Mouse (Mus musculus) heart, postnatal 0 days (tissue): ENCODE results near the gene Nme8. TPM values are rescaled to one million over a fixed set of nuclear protein-coding genes. Genes with fewer than 3 reads are reported as not detected.
A peak's percentile ranks its signal among the peaks of the same experiment; 100 is the strongest.

Source experiments
- ATAC-seq: fragments of 200-750 bp; cut with Nextera tagmentation; 2 replicates; pipeline ENCODE4 v1.8.0; 2017; ENCODE audit warnings: low read depth, moderate number of reproducible peaks, moderate library complexity; ENCODE audit not compliant: insufficient read depth
- DNase-seq: peaks from one replicate; pipeline ENCODE4 v3.0.0-alpha.2; 2016; ENCODE audit warnings: low spot score
- H3K27ac ChIP-seq: fragments of 300-500 bp; sonication (generic); 2 replicates; pipeline ENCODE4 v1.5.1; 2014; ENCODE audit warnings: low read depth, mild to moderate bottlenecking
- H3K27me3 ChIP-seq: fragments of 300-500 bp; sonication (generic); 2 replicates; pipeline ENCODE4 v1.6.1; 2014; ENCODE audit warnings: low read length, mixed read lengths; ENCODE audit not compliant: control insufficient read depth, insufficient read depth
- H3K36me3 ChIP-seq: fragments of 300-500 bp; sonication (generic); replicated peaks from 2 replicates; pipeline ENCODE4 v1.6.1; 2014; ENCODE audit warnings: low read length, mixed read lengths; ENCODE audit not compliant: control insufficient read depth, insufficient read depth
- H3K4me1 ChIP-seq: fragments of 300-500 bp; sonication (generic); 2 replicates; pipeline ENCODE4 v1.6.1; 2014; ENCODE audit warnings: antibody characterized with exemption; ENCODE audit not compliant: control insufficient read depth, insufficient read depth
- H3K4me2 ChIP-seq: fragments of 300-500 bp; sonication (generic); 2 replicates; pipeline ENCODE4 v1.6.1; 2014; ENCODE audit warnings: low read depth, mild to moderate bottlenecking, low read length, moderate library complexity
- H3K4me3 ChIP-seq: fragments of 300-500 bp; sonication (generic); 2 replicates; pipeline ENCODE4 v1.5.1; 2014; ENCODE audit warnings: low read depth, low read length
- H3K9ac ChIP-seq: fragments of 300-500 bp; sonication (generic); replicated peaks from 2 replicates; pipeline ENCODE4 v1.6.1; 2014; ENCODE audit warnings: low read depth, low read length, mixed read lengths
- H3K9me3 ChIP-seq: fragments of 300-500 bp; sonication (generic); replicated peaks from 2 replicates; pipeline ENCODE4 v1.6.1; 2016; ENCODE audit warnings: low read length; ENCODE audit not compliant: control insufficient read depth
- CTCF ChIP-seq: IDR thresholded peaks from 2 replicates; pipeline ENCODE4 v1.5.1; 2016; ENCODE audit warnings: antibody characterized with exemption, control low read depth, low read depth
- EP300 ChIP-seq: IDR thresholded peaks from 2 replicates; pipeline ENCODE4 v1.6.1; 2016; ENCODE audit warnings: antibody characterized with exemption, low read depth
- WGBS: fragments of 180-500 bp; shearing (Covaris S2); extraction: QIAGEN DNeasy Blood & Tissue Kit; methylation state at CpG from one replicate; pipeline ENCODE4 v1.1.7; 2014; 5-methylcytosine and 5-hydroxymethylcytosine counted together
- polyA plus RNA-seq: library from polyadenylated mRNA; unstranded; fragments of >200 nt; fragmentation: Nextera tagmentation; extraction: Ambion mirVana; gene quantifications from 2 replicates; pipeline ENCODE4 v1.2.1, GENCODE M21; 2015
- total RNA-seq: library from RNA; depleted of rRNA; stranded (reverse); fragments of >200 nt; gene quantifications from 2 replicates; pipeline ENCODE4 v1.2.3, GENCODE M21; 2014; ENCODE audit warnings: low replicate concordance

Nme8 gene
- total and polyA plus RNA-seq, 2 experiments from 2014 or later = 2.8 TPM; not detected in 1

DNA sequence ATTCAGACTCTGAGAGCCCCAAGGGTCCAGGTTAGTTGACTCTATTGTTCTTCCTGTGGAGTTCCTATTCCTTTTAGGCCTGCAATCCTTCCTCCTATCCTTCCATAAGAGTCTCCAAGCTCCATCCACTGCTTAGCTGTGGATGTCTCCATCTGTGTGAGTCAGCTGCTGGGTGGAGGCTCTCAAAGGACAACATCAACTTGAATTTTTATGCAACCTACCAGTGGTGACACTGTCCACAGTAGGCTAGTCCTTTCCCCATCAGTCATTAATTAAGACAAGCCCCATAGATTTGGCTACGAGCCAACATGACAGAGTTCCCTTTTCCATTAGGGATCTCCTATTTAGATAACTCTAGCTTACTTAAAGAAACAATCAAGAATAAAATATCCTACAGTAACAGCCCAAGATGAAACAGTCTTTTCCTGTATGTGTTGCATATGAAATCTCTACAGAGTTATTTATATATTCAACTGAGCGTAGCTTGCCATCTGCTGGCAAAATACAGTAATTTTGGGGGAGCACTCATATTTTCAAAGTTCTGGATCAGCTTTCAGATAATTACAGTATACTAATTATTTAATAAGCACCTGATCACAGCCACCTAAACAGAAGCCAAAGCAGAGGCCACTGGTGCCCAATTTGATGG is 57.3 kb downstream of the Nme8 start:
- no peak overlapping the region for H3K4me3 ChIP-seq
- H3K27me3 ChIP-seq = no peaks in the 10 kb centered on the region
- H3K27ac ChIP-seq = no peak overlapping the region
- H3K9ac ChIP-seq = no peak overlapping the region
- no peaks in the 10 kb centered on the region for H3K4me1 ChIP-seq
- no peaks in the 10 kb centered on the region for H3K9me3 ChIP-seq
- H3K36me3 ChIP-seq = no peaks in the 10 kb centered on the region
- no peak for DNase-seq
- peak; percentile 40 for TF ChIP-seq CTCF
- TF ChIP-seq EP300 = no peak
- no peak overlapping the region for H3K4me2 ChIP-seq
- 68% methylated on average over 2 of the region's 2 CpGs for WGBS
- ATAC-seq = no peak

DNA sequence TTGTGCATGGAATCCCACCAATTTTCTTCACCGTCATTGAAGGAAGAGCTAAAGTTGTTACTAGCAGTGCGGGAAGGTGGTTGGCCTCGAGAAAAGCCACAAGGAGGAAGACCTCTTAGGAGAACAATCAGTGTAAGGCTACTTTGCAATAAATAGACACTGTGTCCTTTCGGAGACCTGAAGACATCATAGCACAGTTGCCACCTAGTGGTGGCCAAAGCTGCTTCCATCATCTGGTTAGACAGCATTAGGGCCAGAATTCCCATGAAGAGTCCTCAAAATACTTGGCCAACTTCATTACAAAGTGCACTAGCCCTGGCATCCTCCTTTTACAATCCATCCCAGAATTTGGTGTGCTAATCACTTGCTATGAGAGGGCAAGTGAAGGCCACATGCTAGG is 61.5 kb downstream of the Nme8 start:
- Histone ChIP-seq H3K27ac (no peak overlapping the region), H3K9me3 (no peaks in the 10 kb centered on the region), H3K36me3 (no peaks in the 10 kb centered on the region), H3K27me3 (no peaks in the 10 kb centered on the region), H3K4me3 (no peak overlapping the region), H3K4me2 (no peak overlapping the region), H3K9ac (no peak overlapping the region), H3K4me1 (no peaks in the 10 kb centered on the region)
- WGBS = 51% methylated on average over 4 of the region's 4 CpGs
- no peak for DNase-seq
- TF ChIP-seq EP300 (no peak), CTCF (peak; percentile 69)
- no peak; the same call in 1 of the 2 replicates for ATAC-seq

- ATAC-seq (no peak), DNase-seq (no peak)
- Histone ChIP-seq H3K9me3 (no peaks in the 10 kb centered on the region), H3K36me3 (no peaks in the 10 kb centered on the region), H3K4me3 (no peak overlapping the region), H3K27me3 (no peaks in the 10 kb centered on the region), H3K4me1 (no peaks in the 10 kb centered on the region), H3K4me2 (no peak overlapping the region), H3K9ac (no peak overlapping the region), H3K27ac (no peak overlapping the region)
- 90% methylated on average over 5 of the region's 5 CpGs for WGBS
- TF ChIP-seq CTCF = no peak
- TF ChIP-seq EP300 = no peak
Observed at GRCm38 (mm10) chr13:19630768-19631709, 66.6 kb downstream of the Nme8 start.

- peaks cover 7% of the 10 kb centered on the region for H3K4me1 ChIP-seq
- H3K9ac ChIP-seq = no peak overlapping the region
- TF ChIP-seq CTCF = no peak
- H3K27ac ChIP-seq = no peak overlapping the region
- no peak overlapping the region for H3K4me2 ChIP-seq
- H3K4me3 ChIP-seq = no peak overlapping the region
- 74% methylated on average over 1 of the region's 1 CpGs for WGBS
- no peak for DNase-seq
- no peaks in the 10 kb centered on the region for H3K36me3 ChIP-seq
- ATAC-seq = no peak
- no peaks in the 10 kb centered on the region for H3K9me3 ChIP-seq
- peaks cover 18% of the 10 kb centered on the region for H3K27me3 ChIP-seq
Observed at GRCm38 (mm10) chr13:19626473-19626872, 71.1 kb downstream of the Nme8 start.

DNA sequence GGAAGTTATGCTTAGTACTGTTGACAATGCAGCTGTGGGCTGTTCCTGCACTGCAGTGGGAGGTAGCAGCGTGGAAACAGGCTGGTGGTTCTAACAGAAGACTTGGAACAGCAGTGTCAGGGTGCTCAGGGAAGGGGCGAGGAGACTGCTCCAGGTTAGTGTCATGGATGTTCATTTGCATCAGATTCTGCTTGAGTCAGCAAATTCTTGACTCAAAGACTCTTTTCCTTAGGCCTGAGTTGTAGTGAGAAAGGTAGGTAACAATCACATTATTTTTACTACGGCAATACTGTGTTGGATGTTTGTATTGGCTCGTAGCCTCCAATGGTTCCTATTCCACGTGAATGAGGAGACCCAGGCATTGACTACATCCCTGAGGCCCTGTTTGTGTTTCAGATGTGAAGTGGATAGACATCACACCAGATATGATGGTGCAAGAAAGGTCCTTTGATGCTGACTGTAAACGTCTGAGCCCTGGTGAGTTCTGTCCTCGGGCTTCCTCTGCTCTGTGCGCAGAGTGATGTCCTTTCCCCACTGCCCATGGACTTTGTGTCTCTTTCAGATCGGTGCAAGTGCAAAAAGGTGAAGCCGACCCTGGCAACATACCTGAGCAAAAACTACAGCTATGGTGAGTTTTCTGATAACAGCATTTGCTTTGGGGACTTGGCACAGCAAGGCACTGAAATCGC is 72.8 kb downstream of the Nme8 start:
- DNase-seq = no peak
- Histone ChIP-seq H3K27ac (no peak overlapping the region), H3K9me3 (no peaks in the 10 kb centered on the region), H3K4me2 (no peak overlapping the region), H3K4me1 (peaks cover 7% of the 10 kb centered on the region), H3K27me3 (peaks cover 21% of the 10 kb centered on the region), H3K4me3 (no peak overlapping the region), H3K36me3 (no peaks in the 10 kb centered on the region), H3K9ac (no peak overlapping the region)
- 76% methylated on average over 11 of the region's 11 CpGs for WGBS
- no peak for ATAC-seq
- TF ChIP-seq EP300 (no peak), CTCF (no peak)
